Mouse (Mus musculus): ENCODE data around the gene Ppid. TPM values are rescaled to one million over a fixed set of nuclear protein-coding genes. Genes with fewer than 3 reads are reported as not detected.

Gene Ppid
- 36.6 and 44.6 TPM in 2 replicates for polyA plus RNA-seq (2015; fragmentation: Nextera tagmentation; extraction: Ambion mirVana)

DNA sequence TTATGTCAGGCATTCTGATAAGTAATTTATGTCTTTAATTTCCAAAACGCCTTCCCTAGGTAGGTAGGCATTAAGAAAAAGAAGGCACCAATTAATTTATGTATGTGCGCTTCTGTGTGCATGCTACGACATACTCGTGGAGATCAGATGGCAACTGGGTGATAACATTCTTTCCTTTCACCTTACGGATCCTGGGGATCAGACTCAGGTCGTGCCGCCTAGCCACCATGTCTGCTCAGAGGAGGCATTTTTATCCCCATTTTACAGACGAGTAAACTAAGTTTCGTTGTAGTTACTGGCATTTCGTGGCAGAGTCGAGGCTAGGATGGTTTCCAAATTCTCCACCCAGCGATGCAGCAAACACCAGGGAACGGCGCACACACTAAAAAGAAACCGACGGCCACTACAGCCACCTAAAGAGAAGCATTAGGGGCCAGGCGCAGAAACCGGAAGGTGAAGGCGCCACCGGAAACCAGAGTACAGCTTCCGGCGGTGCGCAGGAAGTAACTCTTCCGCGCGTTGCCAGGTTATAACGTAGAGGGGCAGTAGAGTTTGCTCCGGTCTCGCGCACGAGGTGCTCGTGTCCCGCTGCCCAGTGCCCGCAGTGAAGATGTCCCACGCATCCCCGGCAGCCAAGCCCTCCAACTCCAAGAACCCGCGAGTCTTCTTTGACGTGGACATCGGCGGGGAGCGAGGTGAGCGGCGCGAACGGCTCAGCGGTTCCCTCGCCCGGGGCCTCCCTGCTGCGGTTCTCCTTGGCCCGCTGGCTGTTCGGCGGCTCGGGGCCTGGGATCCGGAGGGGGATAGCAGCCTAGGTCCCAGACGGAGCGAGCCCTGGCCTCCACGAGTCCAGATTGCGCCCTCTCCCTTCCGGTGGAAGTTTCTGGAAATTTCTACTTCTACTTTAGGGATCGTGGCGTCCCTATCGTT lies at the start of gene Ppid:
Gene Ppid, plus strand, starts transcription at position 480 of the 930 bp plus-strand sequence.
- TF ChIP-seq CTCF (IDR thresholded peaks at IDR 0.05) (peak; percentile 42; the same call in 1 of the 2 replicates), EP300 (IDR thresholded peaks at IDR 0.05) (peak; percentile 75)
- Histone ChIP-seq H3K4me2 (replicated peaks; ENCODE audit: low read depth, low read length) (peak within 1 kb of the TSS; percentile 75), H3K4me1 (ENCODE audit: insufficient read depth, low read depth, low read length) (0 out of 2 replicates have a peak, but pooled peaks cover 3% of the 10 kb centered on the region), H3K9ac (replicated peaks; ENCODE audit: low read depth) (peak within 1 kb of the TSS; percentile 75), H3K9me3 (ENCODE audit: low read length) (no peaks in the 10 kb centered on the region), H3K27ac (ENCODE audit: low read length) (peak within 1 kb of the TSS; percentile 76), H3K36me3 (ENCODE audit: insufficient read depth, low read length) (peaks cover 1% of the 10 kb centered on the region; the same call in 1 of the 2 replicates), H3K27me3 (replicated peaks; ENCODE audit: insufficient read depth, low read length) (no peaks in the 10 kb centered on the region), H3K4me3 (ENCODE audit: low read depth, low read length) (peak within 1 kb of the TSS; percentile 66)
- DNase-seq (ENCODE audit: low spot score): peak; percentile 95
- 3% methylated on average over 56 of the region's 63 CpGs for WGBS
- peak; percentile 93 for ATAC-seq

DNA sequence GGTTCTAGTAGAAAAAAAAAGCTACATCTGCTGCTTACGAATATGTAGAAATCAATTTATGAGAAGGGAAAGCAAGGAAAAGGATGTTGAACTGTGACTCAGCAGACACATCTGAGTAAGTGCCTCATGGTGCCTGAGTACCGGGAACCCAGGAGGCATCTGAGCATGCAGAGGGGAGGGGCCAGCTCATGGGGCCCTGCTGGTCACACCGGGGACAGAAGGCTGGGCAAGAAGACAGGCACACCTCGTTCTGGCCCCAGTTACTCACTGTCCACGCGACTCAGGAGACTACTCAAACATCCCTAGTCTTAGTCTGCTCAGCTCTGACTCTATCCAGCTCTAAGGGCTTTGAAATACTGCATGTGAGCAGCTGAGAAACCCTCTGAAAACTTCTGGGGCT lies 48.6 kb upstream of the Ppid start:
- H3K27me3 ChIP-seq (replicated peaks; ENCODE audit: insufficient read depth, low read length): no peaks in the 10 kb centered on the region
- no peak overlapping the region for H3K27ac ChIP-seq (ENCODE audit: low read length)
- DNase-seq (ENCODE audit: low spot score): peak; percentile 67
- 29% methylated on average over 6 of the region's 6 CpGs for WGBS
- peak; percentile 24; the same call in 1 of the 2 replicates for TF ChIP-seq CTCF (IDR thresholded peaks at IDR 0.05)
- TF ChIP-seq EP300 (IDR thresholded peaks at IDR 0.05): no peak
- no peaks in the 10 kb centered on the region for H3K4me1 ChIP-seq (ENCODE audit: insufficient read depth, low read depth, low read length)
- H3K9me3 ChIP-seq (ENCODE audit: low read length): no peaks in the 10 kb centered on the region
- no peaks in the 10 kb centered on the region for H3K36me3 ChIP-seq (ENCODE audit: insufficient read depth, low read length)
- peak; percentile 85 for ATAC-seq
- no peak overlapping the region for H3K9ac ChIP-seq (replicated peaks; ENCODE audit: low read depth)
- no peak overlapping the region for H3K4me2 ChIP-seq (replicated peaks; ENCODE audit: low read depth, low read length)
- H3K4me3 ChIP-seq (ENCODE audit: low read depth, low read length): no peak overlapping the region

DNA sequence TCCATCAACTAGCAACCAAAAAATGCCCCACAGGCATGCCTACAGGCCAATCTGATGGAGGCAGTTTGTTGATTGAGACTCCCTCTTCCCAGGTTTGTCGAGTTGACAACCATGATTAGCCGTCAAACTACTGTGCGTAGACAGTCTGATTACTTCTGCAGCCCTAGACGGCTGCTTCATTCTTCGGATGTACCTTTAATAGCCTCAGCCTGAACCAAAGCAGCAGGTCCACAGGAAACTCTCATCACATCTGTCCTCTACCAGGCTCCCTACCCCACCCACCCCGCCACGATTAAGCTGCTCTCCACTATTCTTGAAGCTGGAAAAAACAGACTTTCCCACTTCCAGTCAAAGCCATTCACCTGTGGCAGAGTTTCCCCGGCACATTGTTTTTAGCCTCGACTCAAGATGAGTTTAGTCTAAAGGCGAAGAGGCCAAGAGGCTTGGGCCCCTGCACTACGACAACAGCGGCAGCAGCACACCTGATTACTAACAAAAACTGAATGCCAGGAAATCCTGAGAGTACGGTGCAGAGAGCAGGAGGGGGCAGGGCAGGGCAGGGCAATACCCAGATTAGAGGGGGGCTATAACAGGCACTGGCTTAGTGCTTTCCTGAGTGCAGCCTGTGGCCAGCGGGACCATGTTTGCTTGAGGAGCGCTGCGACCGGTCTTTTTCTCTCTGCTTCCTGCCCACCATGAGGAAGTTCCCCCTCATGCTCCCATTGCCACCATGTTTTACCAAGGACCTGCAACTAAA lies 42.3 kb upstream of the Ppid start:
- H3K4me2 ChIP-seq (replicated peaks; ENCODE audit: low read depth, low read length): no peak overlapping the region
- WGBS: 67% methylated on average over 17 of the region's 17 CpGs
- H3K4me3 ChIP-seq (ENCODE audit: low read depth, low read length): no peak overlapping the region
- DNase-seq (ENCODE audit: low spot score) (no peak), ATAC-seq (peak; percentile 55)
- H3K4me1 ChIP-seq (ENCODE audit: insufficient read depth, low read depth, low read length): no peaks in the 10 kb centered on the region
- H3K9ac ChIP-seq (replicated peaks; ENCODE audit: low read depth): no peak overlapping the region
- H3K9me3 ChIP-seq (ENCODE audit: low read length): no peaks in the 10 kb centered on the region
- no peak for TF ChIP-seq CTCF (IDR thresholded peaks at IDR 0.05)
- TF ChIP-seq EP300 (IDR thresholded peaks at IDR 0.05): no peak
- H3K36me3 ChIP-seq (ENCODE audit: insufficient read depth, low read length): no peaks in the 10 kb centered on the region
- no peaks in the 10 kb centered on the region for H3K27me3 ChIP-seq (replicated peaks; ENCODE audit: insufficient read depth, low read length)
- H3K27ac ChIP-seq (ENCODE audit: low read length): no peak overlapping the region

- WGBS: 87% methylated on average over 8 of the region's 8 CpGs
- Histone ChIP-seq H3K4me3 (ENCODE audit: low read depth, low read length) (no peak overlapping the region), H3K4me1 (ENCODE audit: insufficient read depth, low read depth, low read length) (no peaks in the 10 kb centered on the region), H3K9me3 (ENCODE audit: low read length) (no peaks in the 10 kb centered on the region), H3K27ac (ENCODE audit: low read length) (no peak overlapping the region), H3K27me3 (replicated peaks; ENCODE audit: insufficient read depth, low read length) (no peaks in the 10 kb centered on the region), H3K9ac (replicated peaks; ENCODE audit: low read depth) (no peak overlapping the region), H3K4me2 (replicated peaks; ENCODE audit: low read depth, low read length) (no peak overlapping the region), H3K36me3 (ENCODE audit: insufficient read depth, low read length) (no peaks in the 10 kb centered on the region)
- ATAC-seq (no peak), DNase-seq (ENCODE audit: low spot score) (no peak)
- TF ChIP-seq EP300 (IDR thresholded peaks at IDR 0.05) (no peak), CTCF (IDR thresholded peaks at IDR 0.05) (no peak)
Measured at GRCm38 (mm10) chr3:79549751-79550393, 41.3 kb upstream of the Ppid start.

DNA sequence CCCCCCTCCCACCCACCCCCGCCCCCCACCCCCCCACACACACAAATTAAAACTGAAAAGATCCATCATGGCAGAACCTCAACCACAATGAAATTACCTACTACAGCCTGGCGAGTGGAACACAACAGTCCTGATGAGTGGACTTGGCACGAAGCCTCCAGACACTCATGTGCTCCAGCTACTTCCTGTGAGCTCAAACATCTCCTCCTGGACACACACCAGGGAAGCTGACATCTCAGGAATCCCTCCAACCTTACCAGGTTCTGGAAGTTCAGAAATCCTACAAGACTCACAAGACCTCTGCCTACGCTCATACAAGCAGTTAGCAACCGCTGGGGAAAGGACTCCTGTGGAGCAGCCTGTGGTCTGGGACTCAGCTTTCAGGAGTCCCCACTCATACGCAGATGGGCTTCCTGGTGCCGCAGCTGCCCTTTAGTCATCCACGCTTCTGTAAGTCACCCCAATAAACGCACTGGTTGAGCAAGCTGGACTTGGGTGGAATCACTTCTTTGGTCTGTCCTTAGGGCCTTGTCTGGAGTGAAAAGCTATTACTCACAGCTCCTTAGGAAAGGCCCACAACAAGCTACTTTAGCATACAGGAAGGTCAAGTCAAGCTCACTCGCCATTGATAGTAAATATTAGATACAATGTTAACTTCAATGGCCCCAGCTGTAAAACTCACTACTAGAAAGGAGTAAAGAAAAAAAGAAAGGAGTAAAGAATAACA lies 39.2 kb upstream of the Ppid start:
- no peaks in the 10 kb centered on the region for H3K36me3 ChIP-seq (ENCODE audit: insufficient read depth, low read length)
- 70% methylated on average over 10 of the region's 10 CpGs for WGBS
- no peaks in the 10 kb centered on the region for H3K9me3 ChIP-seq (ENCODE audit: low read length)
- H3K27ac ChIP-seq (ENCODE audit: low read length): 0 out of 2 replicates have a peak overlapping the region, but pooled peaks have one; percentile 43
- H3K4me1 ChIP-seq (ENCODE audit: insufficient read depth, low read depth, low read length): no peaks in the 10 kb centered on the region
- H3K27me3 ChIP-seq (replicated peaks; ENCODE audit: insufficient read depth, low read length): no peaks in the 10 kb centered on the region
- H3K4me2 ChIP-seq (replicated peaks; ENCODE audit: low read depth, low read length): no peak overlapping the region
- TF ChIP-seq EP300 (IDR thresholded peaks at IDR 0.05) (no peak), CTCF (IDR thresholded peaks at IDR 0.05) (no peak)
- DNase-seq (ENCODE audit: low spot score) (no peak), ATAC-seq (peak; percentile 49; the same call in 1 of the 2 replicates)
- no peak overlapping the region for H3K9ac ChIP-seq (replicated peaks; ENCODE audit: low read depth)
- no peak overlapping the region for H3K4me3 ChIP-seq (ENCODE audit: low read depth, low read length)

All from lung, postnatal 0 days (tissue).